Mouse (Mus musculus): ENCODE data around the gene Gpr146.

- TF ChIP-seq CTCF (IDR thresholded peaks at IDR 0.05; ENCODE audit: borderline replicate concordance, insufficient read depth, low read depth, low read length) (no peak), POLR2A (IDR thresholded peaks at IDR 0.05; ENCODE audit: borderline replicate concordance, insufficient read depth, low read length) (no peak)
Observed at GRCm38 (mm10) chr5:139409412-139409811, 31.9 kb downstream of the Gpr146 start.

All from cerebellum, adult 2 months (tissue).